Mouse (Mus musculus) forebrain, embryonic 10.5 days (tissue): ENCODE data around the gene Asxl2. TPM values are rescaled to one million over a fixed set of nuclear protein-coding genes. Genes with fewer than 3 reads are reported as not detected.

ENCODE experiments used
- DNase-seq: peaks from one replicate; pipeline ENCODE4 v3.0.0-alpha.2; 2017; ENCODE audit warnings: low spot score; ENCODE audit errors: extremely low spot score
- H3K27ac ChIP-seq: fragments of 300-500 bp; sonication (generic); 2 replicates; pipeline ENCODE4 v1.5.1; 2016; ENCODE audit warnings: mild to moderate bottlenecking
- H3K27me3 ChIP-seq: fragments of 300-500 bp; sonication (generic); 2 replicates; pipeline ENCODE4 v1.6.1; 2016; ENCODE audit warnings: mild to moderate bottlenecking; ENCODE audit not compliant: poor library complexity, severe bottlenecking
- H3K36me3 ChIP-seq: fragments of 300-500 bp; sonication (generic); replicated peaks from 2 replicates; pipeline ENCODE4 v1.6.1; 2016; ENCODE audit warnings: mild to moderate bottlenecking, moderate library complexity
- H3K4me1 ChIP-seq: fragments of 300-500 bp; sonication (generic); 2 replicates; pipeline ENCODE4 v1.6.1; 2016
- H3K4me3 ChIP-seq: fragments of 300-500 bp; sonication (generic); 2 replicates; pipeline ENCODE4 v1.5.1; 2016; ENCODE audit warnings: mild to moderate bottlenecking, moderate library complexity
- H3K9me3 ChIP-seq: fragments of 300-500 bp; sonication (generic); 2 replicates; pipeline ENCODE4 v1.6.1; 2016; ENCODE audit warnings: mild to moderate bottlenecking, moderate library complexity
- WGBS: fragments of 180-500 bp; shearing (Covaris S2); methylation state at CpG from one replicate; pipeline ENCODE4 v1.1.7; 2016; 5-methylcytosine and 5-hydroxymethylcytosine counted together
- polyA plus RNA-seq: library from polyadenylated mRNA; unstranded; fragments of >200 nt; fragmentation: Nextera tagmentation; extraction: Ambion mirVana; gene quantifications from 2 replicates; pipeline ENCODE4 v1.2.1, GENCODE M21; 2016

The Asxl2 gene
- 16.4 and 17.7 TPM in 2 replicates for polyA plus RNA-seq

- peak within 1 kb of the TSS; percentile 92 for H3K4me3 ChIP-seq
- H3K27me3 ChIP-seq, result no peaks in the 10 kb centered on the region
- under 1% methylated on average over 53 of the region's 53 CpGs for WGBS
- H3K36me3 ChIP-seq, result peaks cover 32% of the 10 kb centered on the region
- peak within 1 kb of the TSS; percentile 97 for H3K27ac ChIP-seq
- 0 out of 2 replicates have a peak, but pooled peaks cover 2% of the 10 kb centered on the region for H3K9me3 ChIP-seq
- H3K4me1 ChIP-seq, result peaks cover 23% of the 10 kb centered on the region
- peak; percentile 97 for DNase-seq
These were observed at the start of gene Asxl2 for GRCm38 (mm10) chr12:3426530-3427034. Asxl2 (plus strand) TSS chr12:3426857.

GRCm38 (mm10) chr12:3377190-3377589 is 49.5 kb upstream of the Asxl2 start:
- Histone ChIP-seq H3K27me3 (no peaks in the 10 kb centered on the region), H3K4me3 (no peak overlapping the region), H3K4me1 (peaks cover 3% of the 10 kb centered on the region; the same call in 1 of the 2 replicates), H3K36me3 (peaks cover 30% of the 10 kb centered on the region), H3K27ac (no peak overlapping the region), H3K9me3 (no peaks in the 10 kb centered on the region)
- WGBS, result 28% methylated on average over 3 of the region's 3 CpGs
- no peak for DNase-seq

- H3K4me1 ChIP-seq, result no peaks in the 10 kb centered on the region
- H3K27me3 ChIP-seq, result no peaks in the 10 kb centered on the region
- WGBS, result 81% methylated on average over 5 of the region's 5 CpGs
- H3K36me3 ChIP-seq, result peaks cover 36% of the 10 kb centered on the region
- H3K9me3 ChIP-seq, result no peaks in the 10 kb centered on the region
- H3K27ac ChIP-seq, result no peak overlapping the region
- H3K4me3 ChIP-seq, result no peak overlapping the region
- no peak for DNase-seq
These were observed 48.9 kb upstream of the Asxl2 start for GRCm38 (mm10) chr12:3377755-3378154.

DNA sequence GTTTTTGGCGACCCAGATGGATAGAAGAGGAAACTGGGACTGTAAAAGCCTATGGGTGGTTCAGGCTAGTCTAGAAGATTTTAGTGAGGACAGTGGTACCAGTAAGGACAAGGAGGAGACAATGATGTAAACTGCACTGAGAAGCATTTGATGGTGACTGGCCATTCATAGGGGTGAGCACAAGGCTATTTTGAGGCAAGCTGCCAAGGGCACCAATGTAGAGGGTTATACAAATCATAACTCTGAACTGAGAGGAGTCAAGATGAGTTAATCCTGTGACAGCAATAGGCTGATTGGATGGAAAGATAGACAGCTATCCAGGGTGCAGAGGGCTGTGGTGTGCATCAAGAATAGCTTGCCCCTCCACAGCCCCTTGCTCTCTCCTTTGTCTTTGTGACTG is 41.8 kb upstream of the Asxl2 start:
- 90% methylated on average over 1 of the region's 1 CpGs for WGBS
- H3K4me3 ChIP-seq, result no peak overlapping the region
- H3K36me3 ChIP-seq, result peaks cover 64% of the 10 kb centered on the region
- H3K4me1 ChIP-seq, result peaks cover 9% of the 10 kb centered on the region
- H3K27ac ChIP-seq, result no peak overlapping the region
- DNase-seq, result no peak
- no peaks in the 10 kb centered on the region for H3K27me3 ChIP-seq
- no peaks in the 10 kb centered on the region for H3K9me3 ChIP-seq

DNA sequence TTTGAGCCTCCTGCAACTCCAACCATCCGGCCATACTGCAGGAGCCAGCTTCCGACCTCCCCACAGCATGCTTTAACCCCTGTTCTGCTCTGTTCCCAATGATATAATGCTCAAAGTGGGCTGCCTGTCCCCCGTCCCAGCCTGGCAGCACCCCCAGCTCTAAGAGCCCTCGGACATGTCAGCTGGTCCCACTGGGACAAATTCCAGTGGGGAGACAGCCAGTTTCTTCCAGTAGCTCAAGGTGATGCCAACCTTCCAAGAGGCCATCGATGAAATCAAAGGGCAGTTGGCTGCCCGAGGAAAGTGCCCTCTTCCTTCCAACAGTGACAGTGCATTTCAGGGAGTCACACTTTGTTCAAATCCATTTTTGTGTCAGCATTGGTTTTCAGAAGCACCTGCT is 41.4 kb upstream of the Asxl2 start:
- Histone ChIP-seq H3K4me1 (peaks cover 9% of the 10 kb centered on the region), H3K4me3 (no peak overlapping the region), H3K9me3 (no peaks in the 10 kb centered on the region), H3K36me3 (peaks cover 67% of the 10 kb centered on the region), H3K27me3 (no peaks in the 10 kb centered on the region), H3K27ac (no peak overlapping the region)
- 85% methylated on average over 6 of the region's 6 CpGs for WGBS
- no peak for DNase-seq

DNA sequence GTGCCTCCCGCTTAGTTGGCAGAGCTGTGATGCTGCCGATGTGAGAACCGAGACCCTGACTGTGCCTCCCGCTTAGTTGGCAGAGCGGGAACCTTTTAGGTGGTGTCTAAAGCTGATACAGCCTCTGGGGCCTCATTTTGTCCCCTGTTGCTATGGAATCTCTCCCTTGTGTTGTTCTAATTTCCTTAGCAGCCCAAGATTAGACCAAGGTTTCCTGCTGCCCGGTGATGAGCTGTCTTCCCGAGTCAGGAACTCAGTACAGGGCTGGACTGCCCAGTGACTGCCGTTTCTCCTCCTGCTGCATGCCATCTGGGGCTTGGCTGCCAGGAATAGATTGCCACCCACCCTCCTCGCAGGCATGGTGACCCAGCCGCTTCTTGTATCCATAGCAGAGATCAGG is 40.7 kb upstream of the Asxl2 start:
- Histone ChIP-seq H3K36me3 (peaks cover 70% of the 10 kb centered on the region), H3K4me1 (peaks cover 9% of the 10 kb centered on the region), H3K9me3 (no peaks in the 10 kb centered on the region), H3K27ac (no peak overlapping the region), H3K4me3 (no peak overlapping the region), H3K27me3 (no peaks in the 10 kb centered on the region)
- WGBS, result 77% methylated on average over 10 of the region's 10 CpGs
- DNase-seq, result no peak

- 94% methylated on average over 16 of the region's 16 CpGs for WGBS
- peaks cover 56% of the 10 kb centered on the region for H3K36me3 ChIP-seq
- H3K4me1 ChIP-seq, result peaks cover 9% of the 10 kb centered on the region
These were observed 38.8 kb upstream of the Asxl2 start for GRCm38 (mm10) chr12:3387891-3388290.

DNA sequence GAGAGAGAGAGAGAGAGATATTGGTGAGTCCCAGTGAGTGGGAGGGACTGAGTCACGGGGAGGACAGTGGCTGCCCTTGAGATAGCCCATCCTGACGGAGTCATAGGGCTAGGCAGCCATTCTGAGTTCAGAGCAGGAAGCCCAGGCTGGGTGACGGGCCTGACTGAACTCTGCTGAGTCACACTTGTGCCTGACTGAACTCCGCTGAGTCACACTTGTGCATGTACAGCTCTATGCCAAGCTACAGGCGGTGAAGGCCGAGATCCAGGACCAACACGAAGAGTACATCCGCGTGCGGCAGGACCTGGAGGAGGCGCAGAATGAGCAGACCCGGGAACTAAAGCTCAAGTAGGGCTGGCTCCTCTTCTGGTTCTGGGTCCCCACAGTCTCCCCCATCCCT is 37.3 kb upstream of the Asxl2 start:
- H3K4me1 ChIP-seq, result peaks cover 9% of the 10 kb centered on the region
- no peak for DNase-seq
- peaks cover 57% of the 10 kb centered on the region for H3K36me3 ChIP-seq
- no peaks in the 10 kb centered on the region for H3K9me3 ChIP-seq
- H3K27me3 ChIP-seq, result no peaks in the 10 kb centered on the region
- no peak overlapping the region for H3K27ac ChIP-seq
- 92% methylated on average over 12 of the region's 12 CpGs for WGBS
- no peak overlapping the region for H3K4me3 ChIP-seq

More at GRCm38 (mm10) chr12:3387891-3388290, 38.8 kb upstream of the Asxl2 start:
- Histone ChIP-seq H3K4me3 (no peak overlapping the region), H3K27ac (no peak overlapping the region), H3K27me3 (no peaks in the 10 kb centered on the region), H3K9me3 (no peaks in the 10 kb centered on the region)
- no peak for DNase-seq

- no peak for DNase-seq
- WGBS, result 85% methylated on average over 2 of the region's 2 CpGs
- Histone ChIP-seq H3K36me3 (peaks cover 56% of the 10 kb centered on the region), H3K4me3 (no peak overlapping the region), H3K27me3 (no peaks in the 10 kb centered on the region), H3K27ac (no peak overlapping the region), H3K4me1 (peaks cover 9% of the 10 kb centered on the region), H3K9me3 (no peaks in the 10 kb centered on the region)
These were observed 36.6 kb upstream of the Asxl2 start for GRCm38 (mm10) chr12:3390071-3390470.

DNA sequence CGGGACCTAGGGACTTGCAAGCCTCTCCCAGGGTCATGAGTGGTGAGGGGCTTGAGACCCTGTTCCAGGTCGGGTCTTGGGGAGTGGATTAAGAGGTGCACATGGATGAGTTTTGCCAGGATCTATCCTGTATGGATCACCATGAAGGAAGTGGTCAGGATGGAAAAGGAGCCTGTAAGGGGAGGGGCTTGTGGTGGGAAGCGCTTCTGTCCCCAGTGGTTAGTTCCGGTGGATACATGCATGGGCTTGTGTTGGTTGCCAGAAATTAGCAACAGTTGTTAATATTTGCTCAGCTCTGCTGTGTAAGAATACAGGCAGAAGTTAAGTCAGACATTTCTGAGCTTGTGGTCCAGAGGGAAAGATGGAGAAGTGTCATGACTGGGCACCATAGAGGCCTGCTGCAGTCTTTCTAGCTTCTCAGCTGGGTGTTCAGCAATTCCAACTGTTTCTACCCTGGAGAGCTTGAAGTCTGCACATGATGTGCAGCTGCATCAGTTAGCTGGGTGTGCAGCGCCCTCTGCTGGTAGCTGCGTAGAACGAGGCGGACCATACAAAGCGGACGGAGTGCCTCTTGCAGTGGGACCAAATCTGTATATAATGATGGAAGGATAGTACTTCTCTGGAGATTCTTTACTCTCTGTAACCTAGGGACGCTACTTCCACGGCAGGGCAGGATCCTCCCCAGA is 35.9 kb upstream of the Asxl2 start:
- Histone ChIP-seq H3K27ac (no peak overlapping the region), H3K4me3 (no peak overlapping the region), H3K4me1 (peaks cover 7% of the 10 kb centered on the region), H3K36me3 (peaks cover 56% of the 10 kb centered on the region), H3K9me3 (no peaks in the 10 kb centered on the region), H3K27me3 (no peaks in the 10 kb centered on the region)
- WGBS, result 33% methylated on average over 12 of the region's 12 CpGs
- peak; percentile 76 for DNase-seq

GRCm38 (mm10) chr12:3391276-3391675 is 35.4 kb upstream of the Asxl2 start:
- Histone ChIP-seq H3K36me3 (peaks cover 50% of the 10 kb centered on the region), H3K4me1 (peaks cover 2% of the 10 kb centered on the region; the same call in 1 of the 2 replicates), H3K27ac (no peak overlapping the region), H3K4me3 (no peak overlapping the region), H3K9me3 (no peaks in the 10 kb centered on the region), H3K27me3 (no peaks in the 10 kb centered on the region)
- 90% methylated on average over 1 of the region's 1 CpGs for WGBS
- no peak for DNase-seq

GRCm38 (mm10) chr12:3393140-3393539 is 33.5 kb upstream of the Asxl2 start:
- H3K27me3 ChIP-seq, result no peaks in the 10 kb centered on the region
- 86% methylated on average over 4 of the region's 4 CpGs for WGBS
- no peak for DNase-seq
- no peaks in the 10 kb centered on the region for H3K4me1 ChIP-seq
- H3K4me3 ChIP-seq, result no peak overlapping the region
- H3K27ac ChIP-seq, result no peak overlapping the region
- H3K36me3 ChIP-seq, result peaks cover 38% of the 10 kb centered on the region
- no peaks in the 10 kb centered on the region for H3K9me3 ChIP-seq

GRCm38 (mm10) chr12:3396931-3397330 is 29.7 kb upstream of the Asxl2 start:
- Histone ChIP-seq H3K27me3 (no peaks in the 10 kb centered on the region), H3K36me3 (peaks cover 28% of the 10 kb centered on the region), H3K4me1 (no peaks in the 10 kb centered on the region), H3K4me3 (no peak overlapping the region), H3K9me3 (no peaks in the 10 kb centered on the region), H3K27ac (no peak overlapping the region)
- DNase-seq, result no peak
- 95% methylated on average over 8 of the region's 8 CpGs for WGBS
